Mouse (Mus musculus) gastrocnemius, adult 2 months (tissue): ENCODE data around the gene Spty2d1. TPM values are rescaled to one million over a fixed set of nuclear protein-coding genes. Genes with fewer than 3 reads are reported as not detected.
A peak's percentile ranks its signal among the peaks of the same experiment; 100 is the strongest.
"Not testable (repeated sequence)": the region's sequence is repeated elsewhere in the genome, so short reads cannot be mapped to it uniquely, and the experiment has no call there.

Source experiments
- DNase-seq: peaks from one replicate; pipeline ENCODE4 v3.0.0; 2022
- H3K27ac ChIP-seq: fragments of 200-600 bp; 2 replicates; pipeline ENCODE4 v1.8.1; 2022; ENCODE audit warnings: mild to moderate bottlenecking
- H3K4me3 ChIP-seq: fragments of 200-600 bp; 2 replicates; pipeline ENCODE4 v1.8.1; 2022; ENCODE audit warnings: mild to moderate bottlenecking, moderate library complexity
- CTCF ChIP-seq: fragments of 200-600 bp; IDR thresholded peaks from 2 replicates; pipeline ENCODE4 v1.8.1; 2022; ENCODE audit warnings: antibody characterized with exemption, mild to moderate bottlenecking, moderate library complexity
- intact Hi-C: fragments of 180-260 bp; cut with DNase I; formaldehyde crosslinking; loops from one replicate; pipeline ENCODE4 v1.15.1; 2025
- total RNA-seq, 2 experiments: library from RNA; stranded (reverse); gene quantifications; 2 replicates each; pipeline ENCODE4 v1.2.3; 2021

Gene Spty2d1
- total RNA-seq, 2 experiments from 2014 or later, result 4.1 to 5.7 TPM

- peak; percentile 75 for DNase-seq
- TF ChIP-seq CTCF, result no peak
- peak overlapping the region; percentile 75 for H3K27ac ChIP-seq
- peak overlapping the region; percentile 60 for H3K4me3 ChIP-seq
- intact Hi-C loops, result no loop called here
Measured at GRCm38 (mm10) chr7:46997644-46998395, 10.4 kb downstream of the Spty2d1 start.

- TF ChIP-seq CTCF, result no peak
- H3K4me3 ChIP-seq, result peak overlapping the region; percentile 60
- intact Hi-C loops, result no loop called here
- DNase-seq, result no peak
- peak overlapping the region; percentile 75 for H3K27ac ChIP-seq
Measured at GRCm38 (mm10) chr7:46997008-46997407, 11.2 kb downstream of the Spty2d1 start.

- TF ChIP-seq CTCF, result no peak
- H3K4me3 ChIP-seq, result no peak overlapping the region
- no peak for DNase-seq
- intact Hi-C loops, result no loop called here
- no peak overlapping the region for H3K27ac ChIP-seq
Measured at GRCm38 (mm10) chr7:46995558-46995957, 12.7 kb downstream of the Spty2d1 start.

GRCm38 (mm10) chr7:46993079-46993478 lies 15.1 kb downstream of the Spty2d1 start:
- DNase-seq, result no peak
- no peak for TF ChIP-seq CTCF
- intact Hi-C loops, result no loop called here
- H3K27ac ChIP-seq, result no peak overlapping the region
- no peak overlapping the region for H3K4me3 ChIP-seq

GRCm38 (mm10) chr7:46989387-46989786 lies 18.8 kb downstream of the Spty2d1 start:
- DNase-seq, H3K4me3 ChIP-seq, intact Hi-C loops, H3K27ac ChIP-seq: not testable (repeated sequence)

- no peak overlapping the region for H3K27ac ChIP-seq
- no peak for TF ChIP-seq CTCF
- intact Hi-C loops, result no loop called here
- H3K4me3 ChIP-seq, result no peak overlapping the region
- DNase-seq, result no peak
Measured at GRCm38 (mm10) chr7:46987073-46987472, 21.1 kb downstream of the Spty2d1 start.

GRCm38 (mm10) chr7:46986646-46987045 lies 21.6 kb downstream of the Spty2d1 start:
- no peak for TF ChIP-seq CTCF
- intact Hi-C loops, result no loop called here
- no peak overlapping the region for H3K27ac ChIP-seq

GRCm38 (mm10) chr7:46985718-46986505 lies 22.3 kb downstream of the Spty2d1 start:
- intact Hi-C loops, result no loop called here

More at GRCm38 (mm10) chr7:46986646-46987045, 21.6 kb downstream of the Spty2d1 start:
- DNase-seq, result no peak
- H3K4me3 ChIP-seq, result no peak overlapping the region

GRCm38 (mm10) chr7:46983280-46983679 lies 24.9 kb downstream of the Spty2d1 start, which contains the start of gene Gm9999:
Gm9999 (plus strand) TSS chr7:46983580.
- H3K4me3 ChIP-seq, result no peak within 1 kb of the TSS
- DNase-seq, result no peak
- no peak within 1 kb of the TSS for H3K27ac ChIP-seq
- TF ChIP-seq CTCF, result no peak
- intact Hi-C loops, result no loop called here

More at GRCm38 (mm10) chr7:46985718-46986505, 22.3 kb downstream of the Spty2d1 start:
- no peak for TF ChIP-seq CTCF
- DNase-seq, result no peak
- Histone ChIP-seq H3K27ac (0 out of 2 replicates have a peak overlapping the region, but pooled peaks have one; percentile 24), H3K4me3 (no peak overlapping the region)

- Histone ChIP-seq H3K4me3 (no peak overlapping the region), H3K27ac (no peak overlapping the region)
- no peak for TF ChIP-seq CTCF
- intact Hi-C loops, result no loop called here
- no peak for DNase-seq
Measured at GRCm38 (mm10) chr7:46975456-46975855, 32.8 kb downstream of the Spty2d1 start.

GRCm38 (mm10) chr7:46974648-46975047 lies 33.6 kb downstream of the Spty2d1 start:
- TF ChIP-seq CTCF, result no peak
- intact Hi-C loops, result no loop called here
- H3K4me3 ChIP-seq, result no peak overlapping the region
- no peak overlapping the region for H3K27ac ChIP-seq
- DNase-seq, result no peak

- intact Hi-C loops, result no loop called here
- H3K4me3 ChIP-seq, result no peak overlapping the region
- no peak for TF ChIP-seq CTCF
- H3K27ac ChIP-seq, result no peak overlapping the region
- no peak for DNase-seq
Measured at GRCm38 (mm10) chr7:46969898-46970297, 38.3 kb downstream of the Spty2d1 start.

- Histone ChIP-seq H3K27ac (no peak overlapping the region), H3K4me3 (no peak overlapping the region)
- no peak for TF ChIP-seq CTCF
- intact Hi-C loops, result loop anchor here (5.0 kb wide), 1 partner anchor 118 kb away; no protein-coding TSS in a partner anchor
- no peak for DNase-seq
Measured at GRCm38 (mm10) chr7:46964070-46964469, 44.1 kb downstream of the Spty2d1 start.
